In the genomic region with DNA sequence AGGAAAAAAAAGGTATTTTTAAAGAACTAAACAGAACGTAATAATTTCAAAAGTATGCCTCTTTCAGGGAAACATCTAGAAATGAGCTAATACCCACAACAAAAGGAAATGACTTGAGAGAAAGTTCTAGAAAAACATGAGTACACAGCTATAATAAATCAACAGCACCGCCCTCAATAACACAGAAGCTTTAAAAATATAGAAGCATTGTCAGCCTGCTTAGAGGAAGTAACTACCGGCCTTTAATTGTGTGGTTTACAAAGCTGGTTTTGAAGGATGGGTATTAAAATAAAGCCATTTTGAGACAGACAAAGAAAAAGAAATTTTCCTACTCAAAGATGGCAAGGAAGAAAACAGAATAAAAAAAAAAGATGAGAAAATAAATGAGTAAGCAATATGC, we compare ENCODE assay signal across 19 mouse cellular contexts.
"Had no signal": no experiment of that assay in that cellular context is flagged by ENCODE, and none has a peak within 500 bp of the region (broad histone marks: within the 10 kb centered on the region; RNA-seq: fewer than 3 reads in every experiment).

No protein-coding gene starts in this region.

- ATAC-seq: hindbrain, postnatal 0 days; intestine, embryonic 16.5 days had no signal

- H3K36me3 ChIP-seq: heart, embryonic 13.5 days; heart, embryonic 15.5 days; hindbrain, embryonic 13.5 days; hindbrain, embryonic 15.5 days; limb, embryonic 10.5 days; limb, embryonic 12.5 days; liver, embryonic 13.5 days; liver, embryonic 15.5 days had no signal

- H3K27ac ChIP-seq: heart, embryonic 13.5 days; heart, embryonic 15.5 days; hindbrain, embryonic 13.5 days; hindbrain, embryonic 15.5 days; hindbrain, postnatal 0 days; limb, embryonic 10.5 days; limb, embryonic 12.5 days; liver, embryonic 13.5 days; liver, embryonic 15.5 days had no signal

- H3K9ac ChIP-seq: heart, embryonic 13.5 days; heart, embryonic 15.5 days; hindbrain, embryonic 13.5 days; hindbrain, embryonic 15.5 days; limb, embryonic 12.5 days; liver, embryonic 13.5 days; liver, embryonic 15.5 days had no signal

- H3K27me3 ChIP-seq: heart, embryonic 13.5 days; heart, embryonic 15.5 days; hindbrain, embryonic 15.5 days; limb, embryonic 12.5 days; liver, embryonic 13.5 days; liver, embryonic 15.5 days had no signal

- DNase-seq: gastrocnemius, postnatal 14 days; gastrocnemius, postnatal 36 days; heart, postnatal 4 days; kidney, adult 11 months; kidney, postnatal 14 days; kidney, postnatal 36 days; layer of hippocampus, adult 9-11 months; layer of hippocampus, postnatal 36 days; liver; liver, embryonic 13.5 days had no signal

- H3K4me3 ChIP-seq: heart, embryonic 13.5 days; heart, embryonic 15.5 days; hindbrain, embryonic 13.5 days; hindbrain, embryonic 15.5 days; limb, embryonic 10.5 days; limb, embryonic 12.5 days; liver, embryonic 13.5 days; liver, embryonic 15.5 days had no signal

- H3K4me1 ChIP-seq: heart, embryonic 15.5 days; hindbrain, embryonic 13.5 days; hindbrain, embryonic 15.5 days; liver, embryonic 13.5 days; liver, embryonic 15.5 days had no signal
